Mouse (Mus musculus) stomach, postnatal 0 days (tissue): ENCODE data around the gene Ascc1.

Source experiments
- CTCF ChIP-seq: IDR thresholded peaks from 2 replicates; pipeline ENCODE4 v1.5.1; 2016; ENCODE audit warnings: antibody characterized with exemption, low read depth, mild to moderate bottlenecking, moderate library complexity
- EP300 ChIP-seq: optimal IDR thresholded peaks from 2 replicates; pipeline ENCODE3; 2016; ENCODE audit warnings: antibody characterized with exemption

GRCm38 (mm10) chr10:59972534-59972933, 30.1 kb upstream of the Ascc1 start:
- TF ChIP-seq CTCF, result no peak
- no peak for TF ChIP-seq EP300
